Mouse (Mus musculus): ENCODE data around the gene Pdcd2. TPM values are rescaled to one million over a fixed set of nuclear protein-coding genes. Genes with fewer than 3 reads are reported as not detected.

Pdcd2 gene
- 29.4 and 39.3 TPM in 2 replicates for polyA plus RNA-seq (2012; rRNA removed)

DNA sequence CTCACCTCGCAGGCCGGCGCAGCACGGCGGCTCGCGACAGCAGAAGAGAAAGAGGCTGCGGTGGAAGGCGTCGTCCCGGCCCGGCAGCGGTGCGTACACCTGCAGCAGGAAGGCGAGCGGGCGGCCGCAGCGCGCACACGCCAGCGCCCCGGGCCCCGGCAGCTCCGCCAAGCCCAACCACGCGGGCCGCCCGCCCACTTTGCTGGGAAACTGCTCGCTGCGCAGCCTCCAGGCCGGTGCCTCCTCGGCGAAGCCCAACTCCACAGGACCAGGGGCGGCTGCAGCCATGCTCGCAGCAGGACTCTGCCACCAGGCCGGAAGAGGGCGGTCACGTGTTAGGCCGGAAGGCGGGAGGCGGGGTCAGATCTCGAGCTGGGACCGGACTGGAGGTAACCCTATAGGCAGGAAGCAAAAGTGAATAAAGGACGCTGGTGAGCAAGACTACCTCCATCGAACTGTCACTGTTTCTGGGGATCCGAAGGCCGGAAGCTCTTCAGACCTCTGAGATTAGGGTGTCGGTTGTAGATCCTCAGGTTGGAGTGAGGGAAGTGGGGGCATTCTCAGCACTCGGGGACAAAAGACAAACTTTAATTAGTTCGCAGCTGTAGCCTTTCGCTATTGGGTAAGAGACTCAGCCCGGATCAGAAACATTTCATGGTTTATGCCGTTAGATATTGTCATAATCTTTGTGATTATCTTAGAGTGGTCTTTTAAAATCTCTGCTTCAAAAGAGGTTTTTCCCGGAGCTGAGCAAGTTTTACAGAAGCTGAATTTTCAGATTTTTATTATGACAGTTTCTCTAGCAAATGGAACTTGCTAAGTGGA, at the start of gene Pdcd2:
TSS of gene Pdcd2 (minus strand) at position 316 of the 825 bp plus-strand sequence.

DNA sequence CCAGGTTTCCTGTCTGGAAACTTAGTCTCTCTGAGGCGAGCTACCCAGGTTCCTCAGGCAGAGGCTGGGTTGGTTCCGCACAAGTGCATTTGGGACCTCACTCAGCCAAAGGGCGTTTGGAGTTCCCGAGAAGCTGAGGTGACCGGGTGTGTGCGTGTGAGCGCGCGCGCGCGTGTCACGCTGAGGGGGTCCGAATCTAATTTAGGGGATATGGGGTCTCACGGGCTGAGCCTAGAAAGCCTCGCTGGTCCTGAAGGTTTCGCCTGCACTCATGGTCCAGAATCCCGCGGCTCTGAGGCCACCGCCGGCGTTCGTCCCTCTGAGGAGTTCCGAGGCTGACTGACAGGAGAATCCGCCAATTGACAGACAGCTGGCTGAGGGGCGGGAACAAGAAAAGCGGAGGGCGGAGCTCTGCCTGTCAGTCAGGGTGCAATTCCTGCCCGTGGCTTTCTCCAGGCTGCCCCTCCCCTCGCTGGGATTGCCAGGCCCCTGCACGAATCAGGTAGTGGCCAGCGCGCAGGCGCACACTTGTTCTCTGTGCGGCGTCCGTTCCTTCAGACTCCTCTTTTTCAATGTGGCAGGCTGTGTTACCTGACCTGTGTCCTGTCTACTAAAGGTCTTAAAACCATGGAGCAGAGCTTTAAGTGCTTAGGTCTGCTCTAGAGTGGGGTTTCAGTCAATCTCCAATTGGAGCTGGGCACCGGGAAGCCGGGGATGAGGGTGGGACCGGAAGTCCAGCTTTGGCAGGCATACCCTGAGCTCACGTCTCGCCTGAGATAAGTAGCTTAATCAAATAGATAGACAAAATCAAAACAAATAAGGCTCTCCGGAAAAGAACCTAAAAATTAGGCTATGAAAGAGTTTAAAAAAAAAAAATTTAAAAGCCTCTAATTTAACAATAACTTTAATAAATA, 37.2 kb upstream of the Pdcd2 start, which contains the start of gene Prdm9:
TSS of gene Prdm9 (minus strand) at position 341 of the 914 bp plus-strand sequence.

DNA sequence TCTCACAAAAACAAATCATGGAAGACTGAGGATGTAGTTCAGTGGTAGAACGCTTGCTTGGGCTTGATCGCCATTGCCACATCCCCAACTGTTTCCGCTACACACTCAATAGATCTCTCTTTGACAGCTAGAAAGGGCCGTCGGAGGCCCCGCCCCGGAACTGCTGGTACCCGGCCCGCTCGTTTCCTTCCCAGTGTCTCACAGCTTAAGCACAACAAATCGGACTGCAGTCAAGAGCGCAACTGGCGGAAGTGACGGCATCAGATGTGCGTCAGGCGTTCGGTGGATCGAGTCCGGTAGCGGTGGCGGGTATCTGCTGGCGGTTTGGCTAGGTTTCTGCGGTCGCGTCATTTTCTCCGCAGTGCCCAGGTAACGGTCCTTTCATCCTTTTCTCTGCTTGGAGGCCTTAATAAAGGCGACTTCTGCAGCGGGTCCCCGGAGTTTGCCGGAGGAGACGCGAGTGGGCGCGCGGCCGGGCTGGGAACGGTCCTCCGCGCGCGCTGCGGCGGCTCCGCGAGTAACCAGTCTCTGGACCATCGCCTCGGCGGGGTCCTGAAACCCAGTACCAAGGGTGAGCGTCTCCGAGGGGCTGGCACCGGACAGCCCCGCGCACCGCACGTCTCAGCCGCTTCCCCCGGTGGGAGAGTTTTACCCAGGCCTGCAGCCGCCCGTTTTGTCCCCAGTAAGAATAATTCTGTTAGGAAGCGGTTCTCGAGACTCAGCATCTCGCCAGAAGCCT, 27.3 kb downstream of the Pdcd2 start, which contains the start of the genes Psmb1 and Tbp:
TSS of gene Psmb1 (minus strand) at position 96 of the 739 bp plus-strand sequence.
TSS of gene Tbp (plus strand) at position 233 of the 739 bp plus-strand sequence.

Other genes with a start within 250 kb of the Pdcd2 start
- 78.6 and 121 TPM in 2 replicates for gene Dll1, start 150.4 kb downstream of the Pdcd2 start, polyA plus RNA-seq (2012; rRNA removed)
- 16.4 and 20.1 TPM in 2 replicates for gene Fam120b, start 131.1 kb downstream of the Pdcd2 start, polyA plus RNA-seq (2012; rRNA removed)
- 194 and 198 TPM in 2 replicates for gene Psmb1, start 27.6 kb downstream of the Pdcd2 start, polyA plus RNA-seq (2012; rRNA removed)
- gene Tbp, start 27.4 kb downstream of the Pdcd2 start, polyA plus RNA-seq (2012; rRNA removed): 36.6 and 82.1 TPM in 2 replicates
- 3.8 and 4.1 TPM in 2 replicates for gene Prdm9, start 37.1 kb upstream of the Pdcd2 start, polyA plus RNA-seq (2012; rRNA removed)
- 20.4 and 25.7 TPM in 2 replicates for gene Chd1, start 177.7 kb upstream of the Pdcd2 start, polyA plus RNA-seq (2012; rRNA removed)